Mouse (Mus musculus): ENCODE data around the gene Dyrk4. TPM values are rescaled to one million over a fixed set of nuclear protein-coding genes. Genes with fewer than 3 reads are reported as not detected.

Dyrk4 gene
- polyA plus RNA-seq, 1 experiment from 2014 or later = not detected

DNA sequence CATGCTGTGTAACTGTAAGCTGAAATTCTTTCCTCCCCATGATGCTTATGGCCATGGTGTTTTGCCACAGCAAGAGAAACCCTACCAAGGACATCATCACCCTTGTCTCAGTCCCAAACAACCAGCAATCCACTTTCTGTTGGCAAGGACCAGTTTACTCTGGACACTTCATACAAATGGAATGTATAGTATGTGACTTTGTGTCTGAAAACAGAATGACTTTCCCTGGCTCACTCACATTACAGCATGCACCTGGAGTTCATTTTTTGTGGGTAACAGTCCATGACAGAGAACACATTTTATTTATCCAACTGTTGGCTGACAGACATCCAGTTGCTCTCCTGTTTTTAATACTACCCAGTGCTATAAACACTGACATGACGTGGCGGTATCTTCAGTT lies 11.3 kb upstream of the Dyrk4 start:
- H3K9me3 ChIP-seq = no peaks in the 10 kb centered on the region
- H3K4me3 ChIP-seq = no peak overlapping the region
- peaks cover 8% of the 10 kb centered on the region; the same call in 1 of the 2 replicates for H3K4me1 ChIP-seq
- 91% methylated on average over 2 of the region's 2 CpGs for WGBS
- peaks cover 47% of the 10 kb centered on the region for H3K36me3 ChIP-seq
- no peaks in the 10 kb centered on the region for H3K27me3 ChIP-seq
- ATAC-seq (ENCODE audit: low FRiP score, low read depth) = no peak
- no peak overlapping the region for H3K9ac ChIP-seq (replicated peaks)
- no peak overlapping the region for H3K27ac ChIP-seq (replicated peaks)
- no peak overlapping the region for H3K4me2 ChIP-seq (replicated peaks)

DNA sequence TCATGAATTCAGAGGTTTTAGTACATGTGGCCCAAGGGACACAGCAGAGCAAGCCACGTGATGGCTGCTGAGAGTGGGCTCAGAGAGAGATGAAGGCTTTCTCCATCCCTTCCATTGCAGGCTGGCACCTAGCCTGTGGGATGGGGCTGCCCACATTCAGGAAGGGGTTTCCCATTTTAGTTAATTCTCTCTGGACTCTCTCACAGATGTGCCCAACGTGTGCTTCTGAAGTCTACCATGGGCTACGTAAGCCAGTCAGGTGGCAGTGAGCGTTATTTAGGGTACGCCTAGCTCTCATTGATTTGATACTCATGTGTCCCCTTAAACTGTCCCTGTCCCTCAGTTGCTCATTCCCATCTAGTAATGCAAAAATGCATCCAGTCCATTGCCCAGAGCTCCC lies 6.7 kb downstream of the Dyrk4 start:
- no peak for ATAC-seq (ENCODE audit: low FRiP score, low read depth)
- Histone ChIP-seq H3K27ac (replicated peaks) (no peak overlapping the region), H3K9me3 (no peaks in the 10 kb centered on the region), H3K9ac (replicated peaks) (no peak overlapping the region), H3K36me3 (no peaks in the 10 kb centered on the region), H3K4me3 (no peak overlapping the region), H3K4me1 (no peaks in the 10 kb centered on the region), H3K4me2 (replicated peaks) (no peak overlapping the region), H3K27me3 (peaks cover 5% of the 10 kb centered on the region; the same call in 1 of the 2 replicates)
- 87% methylated on average over 5 of the region's 5 CpGs for WGBS

DNA sequence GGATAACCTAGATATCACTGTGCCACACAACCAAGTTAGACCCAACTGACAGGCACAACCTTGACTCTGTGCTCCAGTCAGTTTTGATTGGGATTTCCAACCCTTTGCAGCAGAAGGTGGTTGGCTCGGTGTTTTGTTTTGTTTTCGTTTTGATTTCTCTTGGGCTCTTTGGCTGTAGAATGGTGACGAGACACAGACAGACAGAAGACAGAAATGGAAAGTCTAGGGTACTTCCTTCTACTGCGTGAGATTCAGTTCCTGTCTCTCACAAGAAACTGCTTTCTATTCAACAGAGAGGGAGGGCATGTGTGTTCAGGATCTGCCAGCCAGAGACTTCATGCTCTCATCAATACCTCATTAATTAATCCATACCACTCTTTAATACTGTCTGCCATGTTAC lies 10.9 kb downstream of the Dyrk4 start:
- 85% methylated on average over 4 of the region's 4 CpGs for WGBS
- H3K36me3 ChIP-seq = no peaks in the 10 kb centered on the region
- H3K9me3 ChIP-seq = no peaks in the 10 kb centered on the region
- H3K27ac ChIP-seq (replicated peaks) = no peak overlapping the region
- no peak overlapping the region for H3K4me3 ChIP-seq
- H3K9ac ChIP-seq (replicated peaks) = no peak overlapping the region
- no peaks in the 10 kb centered on the region for H3K4me1 ChIP-seq
- no peaks in the 10 kb centered on the region for H3K27me3 ChIP-seq
- ATAC-seq (ENCODE audit: low FRiP score, low read depth) = no peak
- H3K4me2 ChIP-seq (replicated peaks) = no peak overlapping the region

DNA sequence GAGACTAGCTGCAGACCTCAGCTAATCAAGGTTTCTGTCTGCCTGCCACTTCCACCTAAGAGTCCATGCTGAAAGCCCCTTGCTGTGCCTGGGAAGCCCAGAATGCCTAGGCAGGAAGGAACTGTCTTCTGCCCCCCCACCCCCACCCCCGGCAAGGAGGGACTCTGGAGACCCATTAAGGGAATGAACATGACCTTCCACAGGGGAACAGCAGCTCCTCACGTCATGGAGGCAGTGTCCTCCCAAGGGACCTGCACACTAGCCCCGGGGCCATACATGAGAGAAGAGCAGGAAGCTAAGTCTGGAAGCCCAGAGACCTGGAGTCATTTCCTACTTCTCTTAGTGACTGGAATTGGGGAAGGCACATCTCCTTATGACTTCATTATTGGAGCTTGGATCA lies 13.8 kb downstream of the Dyrk4 start:
- no peak overlapping the region for H3K27ac ChIP-seq (replicated peaks)
- 69% methylated on average over 3 of the region's 3 CpGs for WGBS
- H3K4me3 ChIP-seq = no peak overlapping the region
- H3K9me3 ChIP-seq = no peaks in the 10 kb centered on the region
- H3K27me3 ChIP-seq = no peaks in the 10 kb centered on the region
- no peak overlapping the region for H3K9ac ChIP-seq (replicated peaks)
- H3K36me3 ChIP-seq = no peaks in the 10 kb centered on the region
- H3K4me2 ChIP-seq (replicated peaks) = no peak overlapping the region
- H3K4me1 ChIP-seq = no peaks in the 10 kb centered on the region
- ATAC-seq (ENCODE audit: low FRiP score, low read depth) = no peak

DNA sequence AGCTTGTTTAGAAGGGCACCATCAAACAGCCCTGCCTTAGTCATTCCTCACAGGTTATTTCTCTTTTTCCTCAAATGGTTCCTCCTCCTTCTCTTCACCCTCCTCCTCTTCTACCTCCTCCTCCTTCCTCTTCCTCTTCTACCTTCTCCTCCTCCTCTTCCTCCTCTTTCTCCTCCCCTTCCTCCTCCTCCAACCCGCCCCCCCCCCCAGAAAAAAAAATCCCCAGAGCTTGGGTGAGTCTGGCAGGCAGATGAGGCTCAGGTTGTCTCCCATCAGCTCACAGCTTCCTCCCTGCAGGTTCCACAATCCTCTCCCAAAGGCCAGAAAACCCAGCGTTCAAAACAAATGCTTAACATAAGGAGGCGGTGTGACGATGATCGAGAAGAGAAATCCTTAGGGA lies 14.3 kb downstream of the Dyrk4 start:
- H3K36me3 ChIP-seq = no peaks in the 10 kb centered on the region
- no peak for ATAC-seq (ENCODE audit: low FRiP score, low read depth)
- no peaks in the 10 kb centered on the region for H3K27me3 ChIP-seq
- WGBS = 81% methylated on average over 4 of the region's 5 CpGs
- H3K9ac ChIP-seq (replicated peaks) = no peak overlapping the region
- no peak overlapping the region for H3K4me3 ChIP-seq
- no peak overlapping the region for H3K27ac ChIP-seq (replicated peaks)
- H3K4me1 ChIP-seq = no peaks in the 10 kb centered on the region
- H3K4me2 ChIP-seq (replicated peaks) = no peak overlapping the region
- no peaks in the 10 kb centered on the region for H3K9me3 ChIP-seq

DNA sequence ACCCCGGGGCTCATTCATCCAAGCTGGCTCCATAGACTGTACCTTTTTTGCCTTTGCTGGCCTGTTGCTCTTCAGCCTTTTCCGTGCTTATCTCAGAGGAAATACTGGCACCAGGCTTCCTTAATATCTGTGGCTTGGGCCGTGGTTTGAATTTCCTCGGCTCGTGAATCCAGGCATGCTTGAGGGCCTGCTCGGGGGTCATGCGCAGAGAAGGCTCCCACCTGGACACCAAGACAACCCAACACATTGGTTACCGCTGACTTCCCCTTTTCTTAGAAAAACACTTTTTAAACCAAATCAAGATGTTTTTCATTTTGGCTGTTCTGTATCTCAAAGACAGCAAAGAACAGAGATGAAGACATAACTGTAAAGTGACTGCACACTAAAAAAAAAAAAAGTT lies 44.5 kb downstream of the Dyrk4 start:
- Histone ChIP-seq H3K4me2 (replicated peaks) (no peak overlapping the region), H3K27ac (replicated peaks) (no peak overlapping the region), H3K4me1 (no peaks in the 10 kb centered on the region), H3K27me3 (no peaks in the 10 kb centered on the region), H3K36me3 (no peaks in the 10 kb centered on the region), H3K9me3 (no peaks in the 10 kb centered on the region), H3K4me3 (no peak overlapping the region), H3K9ac (replicated peaks) (no peak overlapping the region)
- ATAC-seq (ENCODE audit: low FRiP score, low read depth) = no peak
- WGBS = 85% methylated on average over 8 of the region's 8 CpGs

DNA sequence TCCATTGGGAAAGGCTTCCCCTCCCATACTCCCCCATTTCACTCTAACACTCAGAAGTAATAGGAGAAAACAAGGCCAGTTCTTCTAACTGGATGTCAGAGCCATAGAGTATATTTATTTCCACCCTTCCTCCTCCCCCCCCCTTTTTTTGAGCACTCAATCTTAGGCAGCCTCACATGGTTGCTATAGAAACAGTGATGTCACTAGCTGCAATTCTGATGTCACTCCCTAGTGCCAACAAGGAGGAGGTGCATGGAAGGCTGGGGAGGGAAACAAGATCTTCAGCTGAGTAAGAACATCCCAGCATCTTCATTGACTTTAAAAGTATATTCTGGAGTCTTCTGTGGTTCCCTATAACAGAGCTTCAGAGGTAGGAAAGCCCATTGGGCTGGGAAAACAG lies 68.8 kb downstream of the Dyrk4 start, which contains the start of gene Akap3:
Gene Akap3 (plus strand): TSS at position 218 of the 400 bp plus-strand sequence.
- H3K27ac ChIP-seq (replicated peaks) = no peak within 1 kb of the TSS
- H3K9ac ChIP-seq (replicated peaks) = no peak within 1 kb of the TSS
- no peaks in the 10 kb centered on the region for H3K36me3 ChIP-seq
- H3K4me2 ChIP-seq (replicated peaks) = no peak within 1 kb of the TSS
- no peak within 1 kb of the TSS for H3K4me3 ChIP-seq
- peaks cover 5% of the 10 kb centered on the region; the same call in 1 of the 2 replicates for H3K27me3 ChIP-seq
- peaks cover 10% of the 10 kb centered on the region for H3K4me1 ChIP-seq
- no peak for ATAC-seq (ENCODE audit: low FRiP score, low read depth)
- H3K9me3 ChIP-seq = no peaks in the 10 kb centered on the region

DNA sequence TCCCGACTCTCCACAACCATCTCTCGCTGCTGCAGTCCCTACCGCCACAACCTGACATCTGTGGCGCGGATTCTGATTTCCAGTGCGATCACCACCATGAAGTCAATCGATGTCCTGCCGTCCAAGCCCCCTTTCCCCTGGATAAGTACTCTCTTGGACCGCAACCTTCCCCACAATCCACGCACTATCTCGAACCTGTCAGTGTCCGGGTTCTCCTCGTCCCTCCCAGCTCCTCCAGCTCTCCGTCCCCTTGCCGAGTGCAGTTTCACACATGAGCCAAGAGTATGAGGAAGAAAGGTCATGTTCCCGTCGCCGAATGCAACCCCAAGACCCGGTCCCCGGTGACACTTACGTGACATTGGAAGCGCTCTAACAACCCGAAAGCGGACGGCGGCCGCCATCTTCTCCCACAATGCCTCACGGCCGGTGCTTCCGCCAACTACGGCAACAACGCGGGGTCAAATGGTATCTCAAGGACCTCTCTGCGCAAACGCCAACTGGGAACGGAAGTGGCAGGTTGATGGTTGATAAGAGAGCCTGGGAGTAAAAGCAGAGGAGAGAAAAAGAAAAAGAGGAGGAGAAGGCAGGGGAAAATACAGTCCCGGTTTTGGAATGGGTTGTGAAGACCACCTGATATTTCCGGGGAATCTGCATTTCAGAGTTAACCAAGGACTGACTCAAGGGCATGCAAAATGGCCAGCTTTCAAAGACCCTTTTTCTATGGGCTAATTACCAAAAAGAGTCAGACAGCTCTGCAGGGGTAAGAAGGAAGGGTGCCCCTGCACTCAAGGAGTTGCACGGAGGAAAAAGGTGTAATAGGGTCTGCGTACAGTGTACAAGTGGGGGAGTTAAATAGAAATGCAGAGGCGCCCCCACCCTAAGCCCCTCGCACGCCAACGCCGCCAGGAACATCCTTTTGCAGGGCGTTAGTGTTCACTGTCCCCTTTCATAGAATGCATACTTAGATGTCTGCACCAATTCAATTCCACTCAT lies 72.6 kb downstream of the Dyrk4 start, which contains the start of gene Ndufa9:
Gene Ndufa9 (minus strand): TSS at position 425 of the 993 bp plus-strand sequence.
- peaks cover 5% of the 10 kb centered on the region; the same call in 1 of the 2 replicates for H3K27me3 ChIP-seq
- peak; percentile 89 for ATAC-seq (ENCODE audit: low FRiP score, low read depth)
- peaks cover 16% of the 10 kb centered on the region for H3K4me1 ChIP-seq
- peak within 1 kb of the TSS; percentile 84 for H3K4me2 ChIP-seq (replicated peaks)
- WGBS = 5% methylated on average over 46 of the region's 46 CpGs
- H3K36me3 ChIP-seq = peaks cover 6% of the 10 kb centered on the region
- peak within 1 kb of the TSS; percentile 80 for H3K4me3 ChIP-seq
- no peaks in the 10 kb centered on the region for H3K9me3 ChIP-seq
- H3K9ac ChIP-seq (replicated peaks) = peak within 1 kb of the TSS; percentile 77
- peak within 1 kb of the TSS; percentile 58 for H3K27ac ChIP-seq (replicated peaks)

DNA sequence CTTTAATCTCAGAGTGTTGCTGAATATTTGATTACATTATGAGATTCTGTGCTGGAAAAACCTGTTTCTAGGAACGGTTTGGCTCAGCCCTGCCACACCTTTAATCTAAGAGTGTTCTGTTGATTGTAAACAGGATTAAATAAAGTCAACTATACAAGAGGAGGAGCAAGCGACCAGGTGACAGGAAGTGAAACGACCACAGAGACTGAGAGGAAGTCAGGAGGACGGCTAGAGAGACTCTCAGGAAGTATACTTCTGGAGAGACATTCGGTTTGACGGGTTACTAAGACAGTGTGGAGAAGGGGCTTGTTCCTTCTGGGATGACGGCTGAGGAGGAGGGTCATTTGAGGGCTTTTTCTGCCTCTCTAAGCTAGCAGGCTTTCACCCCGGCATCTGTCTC lies 85.0 kb downstream of the Dyrk4 start:
- H3K4me2 ChIP-seq (replicated peaks) = no peak overlapping the region
- H3K9ac ChIP-seq (replicated peaks) = no peak overlapping the region
- H3K4me1 ChIP-seq = no peaks in the 10 kb centered on the region
- H3K4me3 ChIP-seq = no peak overlapping the region
- no peaks in the 10 kb centered on the region for H3K9me3 ChIP-seq
- no peak for ATAC-seq (ENCODE audit: low FRiP score, low read depth)
- 89% methylated on average over 8 of the region's 8 CpGs for WGBS
- no peak overlapping the region for H3K27ac ChIP-seq (replicated peaks)
- no peaks in the 10 kb centered on the region for H3K27me3 ChIP-seq
- peaks cover 94% of the 10 kb centered on the region for H3K36me3 ChIP-seq

Other genes with a start within 250 kb of the Dyrk4 start
- gene Kcna6, start 181.2 kb downstream of the Dyrk4 start, polyA plus RNA-seq (2016; fragmentation: Nextera tagmentation; extraction: Ambion mirVana) = 7.4 and 7.7 TPM in 2 replicates
- 157 and 165 TPM in 2 replicates for gene Ndufa9, start 72.7 kb downstream of the Dyrk4 start, polyA plus RNA-seq (2016; fragmentation: Nextera tagmentation; extraction: Ambion mirVana)
- gene Akap3, start 68.7 kb downstream of the Dyrk4 start, polyA plus RNA-seq (2016; fragmentation: Nextera tagmentation; extraction: Ambion mirVana) = 0.06 and 0.16 TPM in 2 replicates
- gene Rad51ap1, start 17.7 kb upstream of the Dyrk4 start, polyA plus RNA-seq (2016; fragmentation: Nextera tagmentation; extraction: Ambion mirVana) = 56.2 and 56.7 TPM in 2 replicates
- 20.2 and 24.7 TPM in 2 replicates for gene D6Wsu163e, start 18.1 kb upstream of the Dyrk4 start, polyA plus RNA-seq (2016; fragmentation: Nextera tagmentation; extraction: Ambion mirVana)
- gene Fgf6, start 93.7 kb upstream of the Dyrk4 start, polyA plus RNA-seq (2016; fragmentation: Nextera tagmentation; extraction: Ambion mirVana) = not detected in 2 replicates
- gene Fgf23, start 151.1 kb upstream of the Dyrk4 start, polyA plus RNA-seq (2016; fragmentation: Nextera tagmentation; extraction: Ambion mirVana) = not detected in 2 replicates
- 8.9 and 9.2 TPM in 2 replicates for gene Tigar, start 187.7 kb upstream of the Dyrk4 start, polyA plus RNA-seq (2016; fragmentation: Nextera tagmentation; extraction: Ambion mirVana)
- gene Ccnd2, start 230.4 kb upstream of the Dyrk4 start, polyA plus RNA-seq (2016; fragmentation: Nextera tagmentation; extraction: Ambion mirVana) = 1,089 and 1,182 TPM in 2 replicates